Mouse (Mus musculus) adrenal gland, adult 18-20 months (tissue): Measurements from ENCODE around the gene Arid4b. TPM values are rescaled to one million over a fixed set of nuclear protein-coding genes. Genes with fewer than 3 reads are reported as not detected.

ENCODE experiments used
- total RNA-seq, 2 experiments: library from RNA; stranded (reverse); gene quantifications; 1 replicate in 1 of 2; 2 replicates in 1 of 2; pipeline ENCODE4 v1.2.3; 2021

The Arid4b gene
- total RNA-seq, 2 experiments from 2014 or later = 24.8 to 39.1 TPM

Other genes with a start within 250 kb of the Arid4b start
- gene B3galnt2, start 108.8 kb upstream of the Arid4b start, total RNA-seq = 10 to 100 TPM; 19.8 to 22.2 TPM
- gene Tbce, start 23.6 kb upstream of the Arid4b start, total RNA-seq = 10 to 100 TPM; 38.3 to 41.4 TPM
- 10 to 100 TPM; 38.3 to 41.0 TPM for gene Ggps1, start 256 bp downstream of the Arid4b start, total RNA-seq